Mouse (Mus musculus) adrenal gland, postnatal 14 days (tissue): ENCODE measurements around the gene Cacna1e. TPM values are rescaled to one million over a fixed set of nuclear protein-coding genes. Genes with fewer than 3 reads are reported as not detected.

ENCODE experiments used
- DNase-seq: peaks from one replicate; pipeline ENCODE4 v3.0.0; 2021; ENCODE audit warnings: mixed read lengths
- total RNA-seq: library from RNA; stranded (reverse); gene quantifications from 2 replicates; pipeline ENCODE4 v1.2.3, GENCODE M21; 2021

Gene Cacna1e
- total RNA-seq, 1 experiment from 2014 or later: 0.30 TPM

DNA sequence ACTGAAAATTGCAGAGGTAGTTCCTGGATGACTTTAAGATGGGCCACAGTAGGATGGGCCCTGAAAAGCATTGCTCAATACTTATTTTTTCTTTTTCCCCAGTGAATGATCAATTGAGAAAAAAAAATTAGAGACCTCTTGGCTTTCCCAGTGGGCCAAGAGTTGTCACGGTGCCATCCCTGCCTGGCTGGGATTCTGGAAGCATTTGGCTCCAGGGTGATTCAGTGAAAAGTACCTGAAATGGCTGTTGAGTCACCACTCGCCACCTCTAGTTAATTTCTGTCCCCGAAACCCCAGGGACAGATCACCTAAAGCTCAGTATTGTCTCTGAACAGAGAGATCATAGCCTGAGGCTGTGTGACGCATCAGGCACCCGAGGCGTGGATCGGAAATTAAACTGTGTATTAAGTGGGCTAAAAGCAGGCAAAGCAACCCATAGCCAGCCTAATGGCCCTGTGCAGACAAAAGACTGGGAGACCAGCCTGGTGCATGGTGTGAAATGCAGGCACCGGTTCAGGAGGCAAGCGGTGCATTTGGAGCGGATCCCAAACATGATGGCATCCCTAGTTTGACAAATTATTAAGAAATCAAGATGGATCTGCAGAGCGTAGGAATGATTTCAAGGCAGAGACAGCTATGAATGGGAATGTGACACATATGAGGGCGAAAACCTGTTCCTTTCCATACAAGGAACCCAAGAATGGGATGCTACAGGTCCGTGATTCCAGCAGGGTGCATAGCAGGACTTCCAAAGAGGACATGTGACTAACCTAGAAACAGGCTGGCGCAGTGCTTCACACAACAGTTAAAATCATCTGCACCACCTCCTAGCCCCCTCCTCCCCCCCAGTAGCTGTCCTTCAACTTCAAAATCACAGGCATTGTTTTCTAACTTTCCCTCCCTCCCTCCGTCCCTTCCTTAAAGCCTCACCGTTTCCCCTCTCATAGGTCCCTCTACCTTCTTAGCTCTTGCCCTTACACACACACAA lies 261.3 kb downstream of the Cacna1e start:
- DNase-seq: peak; percentile 32

DNA sequence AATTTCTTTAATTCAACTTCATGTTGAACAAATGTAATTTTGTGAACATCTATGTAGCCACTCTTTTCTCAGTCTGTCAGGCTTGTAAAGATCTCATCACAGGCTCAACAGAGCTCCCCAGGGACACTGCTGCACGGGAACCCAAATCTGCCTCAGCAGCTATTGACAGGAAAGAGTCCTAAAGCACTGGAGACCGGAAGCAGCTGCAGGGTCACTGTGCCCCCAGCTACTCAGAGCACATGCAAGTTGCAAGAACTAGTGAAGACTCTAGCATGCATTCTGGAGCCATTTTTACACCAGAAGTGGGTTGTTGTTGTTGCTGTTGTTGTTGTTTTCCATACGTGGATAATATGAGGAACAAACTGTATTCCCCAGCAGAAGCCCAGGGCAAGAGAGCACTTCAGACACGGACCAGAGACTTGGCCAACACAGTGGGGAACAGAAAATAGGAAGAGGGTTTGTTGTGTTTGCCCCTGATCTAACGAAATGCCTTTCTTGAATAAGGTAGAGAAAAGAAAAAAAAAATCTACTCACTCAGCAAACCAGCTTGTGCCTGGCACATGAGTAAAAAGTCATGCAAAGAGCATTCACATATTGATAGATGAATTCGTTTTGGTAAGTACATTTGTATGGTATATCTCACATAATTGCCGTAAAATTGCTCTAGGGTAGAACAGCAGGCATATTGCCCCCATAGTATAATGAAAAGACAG lies 266.4 kb downstream of the Cacna1e start:
- DNase-seq: no peak

DNA sequence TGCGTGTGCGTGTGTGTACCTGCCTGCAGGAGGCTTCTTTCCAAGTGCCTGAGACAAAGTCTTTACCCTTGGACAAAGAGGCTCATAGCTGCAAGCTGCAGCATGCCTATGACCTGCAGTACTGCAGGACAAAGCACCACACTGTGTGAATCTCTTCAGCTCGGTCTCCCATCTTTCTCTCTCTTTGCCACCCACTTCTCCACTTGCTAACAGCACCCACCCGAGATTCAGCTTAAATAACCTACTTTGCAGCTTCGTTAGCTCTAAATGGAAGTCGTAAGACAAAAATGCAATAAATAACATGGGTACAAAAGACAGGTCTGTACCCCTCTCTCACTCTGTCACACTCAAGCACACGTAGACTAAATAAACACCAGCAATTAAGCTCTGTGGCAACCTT lies 268.5 kb downstream of the Cacna1e start:
- no peak for DNase-seq

DNA sequence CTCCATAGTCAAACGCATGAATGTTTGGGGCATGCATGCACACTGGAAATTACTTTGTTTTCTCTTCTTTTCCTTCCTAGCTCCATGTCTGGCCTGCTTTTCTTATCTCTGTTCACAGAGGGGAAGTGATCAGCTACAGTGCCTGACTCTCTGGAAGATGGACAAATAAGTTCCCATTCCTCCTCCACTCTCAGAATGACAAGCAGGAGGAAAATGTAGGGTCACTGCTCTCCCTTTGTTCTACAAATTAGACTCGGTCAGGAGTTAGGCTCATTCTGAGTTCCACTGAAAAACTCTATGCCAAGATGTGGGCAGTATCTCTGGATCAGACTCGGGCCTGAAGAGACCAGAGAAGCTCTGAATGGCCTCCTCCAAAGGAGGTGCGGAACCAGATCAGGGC lies 275.8 kb downstream of the Cacna1e start:
- DNase-seq: no peak

DNA sequence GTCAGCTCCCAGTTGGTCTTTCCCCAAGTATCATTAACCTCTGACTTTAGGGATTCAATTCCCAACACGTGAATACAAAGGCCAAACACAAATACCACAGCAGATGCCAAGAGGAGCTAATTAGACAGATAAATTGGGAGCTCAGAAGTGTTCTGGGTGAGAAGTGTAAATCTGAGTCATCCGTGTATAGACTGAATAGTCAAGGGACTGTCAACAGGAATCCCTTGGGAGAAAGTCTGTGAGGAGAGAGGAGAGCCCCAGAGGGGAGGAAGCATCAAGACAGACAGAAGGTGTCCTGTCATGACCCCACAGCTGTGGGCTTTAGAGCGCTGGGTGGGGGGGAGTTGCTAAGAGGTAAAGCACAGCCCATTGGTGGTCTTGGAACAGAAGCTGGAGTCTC lies 276.9 kb downstream of the Cacna1e start:
- no peak for DNase-seq

DNA sequence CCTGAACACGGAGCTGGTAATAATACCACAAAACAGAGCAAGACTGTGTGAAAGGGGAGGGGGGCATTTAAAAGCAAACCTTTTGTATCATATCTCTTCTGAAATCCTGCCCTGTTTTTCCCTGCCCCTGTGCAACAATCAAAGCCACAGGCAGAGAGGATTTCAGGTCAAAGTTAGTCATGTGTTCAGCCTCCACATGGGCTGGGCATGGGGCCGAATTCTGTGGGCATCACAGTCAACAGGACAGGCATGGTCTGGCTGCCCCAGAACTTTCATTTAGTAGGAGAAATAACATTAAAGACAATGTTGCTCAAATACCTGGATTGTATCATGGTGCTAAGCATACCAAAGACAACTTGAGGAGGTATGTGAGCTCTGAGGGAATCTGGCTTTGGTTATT lies 278.7 kb downstream of the Cacna1e start:
- no peak for DNase-seq

DNA sequence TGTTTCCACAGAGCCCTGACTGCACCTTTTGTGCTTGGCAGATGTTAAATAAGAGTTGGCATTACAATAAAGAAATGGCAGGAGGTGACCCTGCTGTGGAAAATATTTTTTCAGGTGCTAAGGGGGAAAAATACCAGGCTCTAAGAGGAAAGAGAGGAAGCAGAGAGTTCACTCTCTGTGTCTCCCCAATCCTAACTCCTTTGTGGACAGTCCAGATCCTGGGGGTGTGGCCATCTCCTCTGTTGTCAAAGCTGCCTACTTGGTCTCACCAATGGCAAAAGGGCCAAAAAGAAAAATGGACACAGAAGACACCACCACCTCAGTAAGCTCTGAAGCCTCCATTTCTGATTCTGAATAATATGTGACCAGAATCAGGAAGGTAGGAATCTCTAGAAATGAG lies 280.5 kb downstream of the Cacna1e start:
- DNase-seq: no peak

DNA sequence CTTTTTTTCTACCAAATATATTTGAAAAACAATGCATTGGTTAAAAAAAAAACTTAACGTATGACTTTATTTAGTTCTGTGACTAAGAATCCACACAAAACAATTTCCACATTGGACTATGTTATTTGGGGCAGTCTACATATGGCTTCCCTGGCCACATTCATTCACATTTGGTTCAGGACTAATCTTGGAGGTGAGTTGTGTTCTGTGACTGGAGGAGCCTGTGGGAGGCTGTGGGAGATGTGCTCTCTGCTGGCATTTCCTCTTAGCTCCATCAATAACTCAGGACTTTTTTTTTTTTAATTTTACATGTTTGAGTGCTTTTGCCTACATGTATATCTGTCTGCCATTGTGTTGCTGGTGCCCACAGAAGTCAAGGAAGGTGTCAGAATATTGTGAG lies 281.8 kb downstream of the Cacna1e start:
- no peak for DNase-seq

DNA sequence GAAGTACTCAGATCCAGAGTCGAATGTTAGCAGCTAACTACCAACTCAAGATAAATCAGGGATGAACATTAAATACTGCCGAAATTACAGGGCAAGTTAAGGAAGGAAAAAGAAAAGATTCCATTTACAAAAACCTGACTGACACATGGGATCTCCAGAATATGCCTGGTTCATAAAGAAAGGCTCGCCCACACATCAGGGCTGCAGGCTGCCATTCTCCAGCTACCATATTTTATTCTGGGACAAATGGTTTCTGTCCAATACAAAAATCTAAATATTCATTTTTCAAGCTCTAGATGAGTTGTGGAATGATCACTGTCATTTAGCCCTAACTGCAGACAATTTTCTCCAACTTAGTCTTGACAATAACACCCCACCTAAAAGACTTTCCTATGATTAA lies 301.8 kb downstream of the Cacna1e start:
- no peak for DNase-seq

DNA sequence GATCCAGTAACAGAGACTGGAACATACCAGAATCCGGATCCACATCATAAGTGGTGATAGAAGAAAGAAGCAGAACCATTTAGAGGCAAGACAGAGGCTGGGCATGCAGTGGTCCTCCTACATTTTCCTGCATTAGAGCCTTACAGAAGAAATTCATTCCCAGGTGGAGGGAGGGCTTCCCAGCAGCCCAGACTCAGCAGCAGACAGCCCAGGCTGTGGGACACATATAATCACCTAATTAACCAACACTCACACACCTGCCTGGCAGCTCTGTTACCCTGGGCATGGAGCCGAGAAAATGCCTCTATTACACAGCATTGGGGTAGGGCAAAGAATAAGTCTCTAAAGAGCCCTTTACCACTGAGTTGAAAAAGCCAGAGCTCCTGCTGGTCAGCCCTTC lies 304.4 kb downstream of the Cacna1e start:
- no peak for DNase-seq

DNA sequence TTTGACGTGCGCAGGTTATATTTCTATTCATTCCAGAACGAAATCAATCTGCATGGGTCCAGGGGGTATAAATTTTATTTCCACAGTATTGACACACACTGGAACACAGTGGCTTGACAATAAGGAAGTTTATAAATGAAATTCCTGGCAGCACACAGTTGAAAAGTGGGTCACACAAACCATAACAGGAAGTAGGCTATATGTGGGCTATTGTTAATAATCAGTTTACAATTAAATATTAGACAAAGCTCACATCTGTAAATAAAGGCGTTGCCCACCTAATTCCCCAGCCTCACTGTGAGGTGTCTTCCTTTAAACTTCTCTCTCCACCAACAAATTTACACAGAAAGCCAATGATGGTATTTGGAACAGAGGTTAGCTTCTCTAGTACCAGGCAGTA lies 305.6 kb downstream of the Cacna1e start:
- no peak for DNase-seq

DNA sequence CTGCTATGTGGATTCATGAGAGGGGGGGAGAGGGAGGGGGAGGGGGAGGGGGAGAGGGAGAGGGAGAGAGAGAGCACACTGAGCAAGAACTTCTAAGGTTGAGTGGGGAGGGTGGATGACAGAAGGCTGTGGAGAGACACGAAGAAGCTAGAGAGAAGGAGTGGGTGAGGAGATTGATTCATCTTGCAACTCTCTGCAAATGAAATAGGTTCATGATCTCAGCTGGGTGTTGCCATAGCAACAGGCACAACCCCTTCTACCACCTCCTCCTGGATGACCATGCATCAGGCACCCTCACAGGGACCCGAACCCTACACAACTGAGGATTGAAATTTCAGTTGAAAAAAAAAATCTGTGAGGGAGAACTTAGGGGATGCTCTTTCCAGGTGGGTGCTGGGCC lies 307.9 kb downstream of the Cacna1e start:
- no peak for DNase-seq

DNA sequence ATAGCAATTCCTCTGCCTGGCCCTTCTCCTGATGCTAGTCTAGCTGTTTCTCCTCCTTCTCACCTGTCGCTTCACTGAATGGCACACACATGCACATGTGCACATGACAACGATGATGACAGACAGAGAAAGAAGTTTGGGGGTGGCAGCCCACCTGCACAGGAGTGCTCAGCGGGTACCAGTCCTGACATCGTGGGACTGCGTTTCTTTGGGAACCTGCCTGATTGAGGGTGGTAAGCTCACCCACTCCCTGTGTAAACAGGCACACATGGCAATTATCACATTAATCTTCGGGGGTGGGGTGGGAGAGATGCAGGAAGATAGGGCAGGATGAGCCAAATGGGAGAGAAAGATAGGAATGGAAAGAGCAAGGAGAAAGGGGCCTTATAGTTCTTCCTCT lies 318.3 kb downstream of the Cacna1e start:
- DNase-seq: no peak

DNA sequence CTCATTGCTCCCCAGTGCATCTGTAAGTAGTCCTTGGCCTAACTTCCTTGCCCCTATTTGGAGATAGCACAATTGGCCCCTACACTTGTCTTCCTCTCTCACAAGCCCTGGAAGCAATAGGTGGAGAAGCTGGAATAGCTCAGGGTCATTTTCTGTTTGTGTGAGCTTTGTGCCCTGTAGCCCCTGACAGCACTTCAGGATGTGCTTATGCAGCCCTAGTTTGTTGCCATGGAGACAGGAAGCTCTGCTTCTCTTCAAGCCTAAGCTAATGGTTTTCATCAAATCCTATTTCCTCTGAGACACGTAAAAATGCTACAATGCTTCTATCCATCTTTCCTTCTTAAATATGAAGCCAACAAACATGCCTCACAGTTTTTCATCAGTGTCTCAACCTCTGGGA lies 328.5 kb downstream of the Cacna1e start:
- no peak for DNase-seq

DNA sequence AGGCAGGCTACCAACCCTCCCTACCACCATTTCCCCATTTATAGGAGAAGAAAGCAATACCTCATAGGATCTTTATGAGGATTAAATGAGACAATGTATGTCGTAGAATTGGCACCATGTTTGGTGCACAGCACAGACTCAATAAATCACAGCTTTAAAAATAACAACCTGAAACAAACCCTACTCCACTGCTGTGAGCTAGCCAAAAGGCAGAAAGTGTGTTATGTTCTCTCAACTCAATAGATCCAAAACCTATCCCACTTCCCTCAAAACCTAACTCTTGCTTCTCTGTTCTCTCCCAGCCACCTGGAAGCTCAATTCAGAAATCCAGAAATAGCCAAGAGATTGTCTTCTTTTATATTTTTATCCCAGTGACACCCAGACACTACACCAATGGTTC lies 331.2 kb downstream of the Cacna1e start:
- no peak for DNase-seq

DNA sequence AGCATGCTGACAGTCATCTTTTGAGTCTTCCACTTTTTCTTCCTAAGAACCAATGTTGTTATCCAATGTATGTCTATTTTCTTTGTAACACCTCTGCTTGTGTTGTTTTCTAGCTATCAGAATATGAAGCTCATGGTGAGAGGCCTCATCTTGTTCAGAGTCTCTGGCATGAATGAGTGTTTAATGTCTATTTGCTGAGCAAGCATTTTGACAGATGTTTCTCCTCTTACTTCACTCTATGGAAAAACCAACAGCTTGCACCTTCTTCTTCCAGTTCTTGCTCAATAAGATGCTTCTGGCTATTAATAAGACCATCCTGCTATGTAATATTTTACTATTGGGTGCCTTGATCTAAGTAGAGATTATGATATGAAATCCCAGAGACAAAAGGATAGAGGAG lies 346.9 kb downstream of the Cacna1e start:
- DNase-seq: no peak

DNA sequence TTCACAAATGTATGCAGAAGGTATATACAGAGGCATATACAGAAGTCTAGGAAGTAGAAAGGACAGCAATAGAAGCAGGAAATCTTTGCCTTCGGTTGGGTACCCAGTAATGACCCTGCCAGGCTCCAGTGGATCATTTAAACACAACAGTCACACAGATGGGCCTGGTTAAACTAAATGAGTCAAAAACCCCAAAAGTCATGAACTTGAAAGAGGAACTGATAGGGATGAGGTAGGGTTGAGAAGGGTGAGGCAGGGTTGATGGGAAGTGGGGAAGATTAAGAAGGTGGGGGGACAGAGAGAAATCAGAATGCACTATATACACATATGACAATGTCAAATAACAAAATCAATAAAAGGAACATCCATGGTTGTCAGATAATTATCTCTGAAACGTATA lies 347.5 kb downstream of the Cacna1e start:
- no peak for DNase-seq

DNA sequence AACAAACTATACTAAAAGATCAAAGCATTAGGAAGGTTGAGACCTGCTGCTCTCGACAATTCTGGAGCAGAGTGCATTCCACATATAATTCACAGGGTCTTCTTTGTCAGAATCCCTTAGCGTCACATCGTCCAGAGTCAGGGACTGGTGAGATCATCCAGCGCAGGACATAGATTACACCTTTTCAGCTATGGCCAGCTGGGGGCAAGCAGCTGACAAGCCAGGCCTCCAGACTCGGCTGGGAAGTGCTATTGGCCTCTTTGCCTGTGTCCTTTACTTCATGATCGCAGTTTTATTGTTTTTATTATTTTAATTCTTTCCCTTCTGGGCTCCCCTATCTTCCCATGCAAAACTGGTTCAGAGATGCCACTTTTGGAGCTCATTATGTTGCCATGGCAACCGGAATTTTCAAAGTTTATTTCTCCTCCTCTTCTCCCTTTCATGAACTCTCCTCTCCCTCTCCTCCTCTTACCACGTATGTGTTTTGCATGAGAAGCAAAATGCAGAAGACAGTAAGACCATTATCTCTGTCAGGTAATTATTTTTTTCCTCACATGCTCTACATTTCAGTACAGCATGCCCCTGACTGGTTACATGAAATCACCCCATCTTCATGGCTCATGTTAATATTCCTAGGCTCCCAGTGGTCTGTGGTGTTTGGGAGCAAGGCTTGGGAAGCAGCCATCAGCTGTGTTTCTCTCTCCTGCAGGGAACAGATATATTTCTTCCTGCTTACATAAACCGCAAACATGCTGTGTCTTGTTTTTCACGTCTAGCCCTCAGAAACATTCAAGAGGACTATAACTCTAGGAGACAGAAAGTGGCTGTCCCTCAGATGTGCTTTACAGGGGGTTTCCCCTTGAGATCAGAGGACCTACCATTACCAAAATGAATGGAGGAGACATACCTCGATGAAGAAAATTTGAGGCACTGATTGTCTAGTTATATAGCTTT lies 351.0 kb downstream of the Cacna1e start:
- DNase-seq: no peak

DNA sequence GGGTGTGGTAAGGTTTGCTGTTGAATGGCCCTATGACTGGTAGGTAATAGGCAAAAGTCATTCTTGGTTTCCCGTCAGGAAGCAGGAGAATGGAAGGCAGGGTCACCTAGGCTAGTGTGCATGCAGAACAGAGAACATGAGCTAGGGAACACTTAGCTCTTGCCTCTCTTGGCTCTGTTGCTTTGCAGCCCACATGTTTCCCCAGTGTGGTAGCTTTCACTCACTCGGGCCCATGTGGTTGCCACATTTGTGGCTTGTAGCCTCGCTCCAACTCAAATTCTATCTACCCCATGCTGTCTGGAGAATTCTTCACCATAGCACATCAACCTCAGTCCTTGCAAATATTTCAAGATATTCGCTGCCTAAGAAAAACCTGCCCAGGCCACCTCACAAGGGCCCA lies 354.6 kb downstream of the Cacna1e start:
- DNase-seq: no peak

DNA sequence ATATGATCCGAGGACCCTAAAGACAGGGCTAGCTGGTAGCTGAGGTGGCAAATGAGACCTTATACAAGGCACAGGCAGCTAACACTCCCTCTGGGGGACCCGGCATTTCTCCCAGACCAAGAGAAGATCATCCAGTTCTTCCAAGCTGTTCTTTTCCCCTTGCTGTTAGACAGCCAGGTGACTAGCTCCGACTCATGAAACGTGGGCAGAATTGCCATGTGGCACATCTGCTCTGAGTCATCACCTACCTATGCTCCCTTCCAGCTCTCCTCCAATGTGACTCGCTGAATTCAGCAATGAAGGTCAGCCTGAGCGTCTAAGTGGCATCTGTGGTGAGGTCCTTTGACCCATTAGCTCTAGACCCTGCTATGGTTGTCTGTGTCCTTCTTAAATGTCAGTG lies 355.5 kb downstream of the Cacna1e start:
- DNase-seq: no peak

DNA sequence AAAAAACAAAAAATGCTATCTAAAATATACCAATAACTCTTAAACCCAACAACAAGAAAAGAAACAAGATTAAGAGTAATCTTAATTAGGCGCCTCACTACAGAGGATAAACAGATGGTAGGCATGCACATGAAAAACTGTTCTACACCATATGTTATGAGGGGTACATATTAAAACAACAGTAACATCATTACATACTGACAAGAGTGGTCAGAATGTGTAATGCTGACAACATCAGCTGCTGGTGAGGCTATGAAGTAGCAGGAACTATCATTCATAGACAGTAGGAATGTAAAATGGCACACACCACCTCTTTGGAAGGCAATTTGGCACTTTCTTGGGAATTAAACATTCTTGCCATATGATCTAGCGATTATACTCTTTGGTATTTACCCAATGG lies 363.6 kb downstream of the Cacna1e start:
- no peak for DNase-seq

DNA sequence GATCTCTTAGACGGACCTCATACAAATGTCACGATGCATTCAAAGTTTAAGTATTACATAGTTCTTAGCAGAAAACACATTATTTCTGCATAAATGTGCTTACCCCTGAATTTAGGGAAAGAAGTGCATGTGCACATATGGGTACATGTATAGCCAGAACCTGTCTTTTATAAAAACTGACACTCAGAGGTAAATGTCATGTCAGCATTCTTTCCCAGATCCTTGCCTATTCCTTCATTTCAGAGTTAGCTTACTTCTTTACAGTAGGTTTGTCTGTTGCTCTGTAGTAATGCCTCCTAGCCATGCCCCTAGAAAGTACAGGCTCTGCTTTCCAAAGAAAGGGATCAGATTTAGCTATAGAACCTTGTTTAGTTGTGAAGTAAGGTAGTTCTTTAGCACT lies 369.0 kb downstream of the Cacna1e start:
- no peak for DNase-seq

DNA sequence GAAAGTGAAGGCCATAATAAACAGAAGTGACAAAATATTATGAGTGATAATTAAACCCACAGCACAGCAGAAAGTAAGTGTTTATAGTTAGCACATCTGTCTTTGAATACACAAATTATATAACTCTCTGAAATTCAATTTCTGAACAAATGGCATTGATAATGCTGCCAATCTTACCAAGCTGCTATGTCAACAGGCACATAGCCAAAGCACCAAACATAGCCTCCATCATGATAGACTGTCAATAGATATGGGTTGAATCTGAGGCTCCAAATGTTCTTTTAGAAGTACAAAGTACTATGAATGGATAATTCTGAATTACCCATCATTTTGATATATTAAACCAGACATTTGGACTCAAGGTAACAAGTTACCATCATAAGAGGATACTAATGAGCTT lies 372.6 kb downstream of the Cacna1e start:
- DNase-seq: no peak
